Mouse (Mus musculus) olfactory bulb, adult 2 months (tissue): ENCODE results near the gene Hist2h2bb.

Source experiments
- CTCF ChIP-seq: fragments of 200-500 bp; IDR thresholded peaks from 2 replicates; pipeline ENCODE4 v1.5.1; 2012; ENCODE audit warnings: low read depth, mild to moderate bottlenecking, low read length, moderate library complexity; ENCODE audit not compliant: insufficient read depth
- POLR2A ChIP-seq: fragments of 200-500 bp; IDR thresholded peaks from 2 replicates; pipeline ENCODE4 v1.6.1; 2012; ENCODE audit warnings: mild to moderate bottlenecking, low read depth, low read length, moderate library complexity; ENCODE audit not compliant: insufficient read depth

- TF ChIP-seq POLR2A = no peak
- TF ChIP-seq CTCF = no peak
These were observed 18.7 kb upstream of the Hist2h2bb start for GRCm38 (mm10) chr3:96250890-96251289.
